Mouse (Mus musculus) bone marrow, adult 2 months (tissue): ENCODE data around the gene Gm20489. TPM values are rescaled to one million over a fixed set of nuclear protein-coding genes. Genes with fewer than 3 reads are reported as not detected.

Experiments used
- H3K27ac ChIP-seq: fragments of 200-500 bp; 2 replicates; pipeline ENCODE4 v1.5.1; 2012; ENCODE audit warnings: low read depth, mild to moderate bottlenecking, control low read depth, inconsistent platforms, low read length; ENCODE audit not compliant: control insufficient read depth, poor library complexity, insufficient read depth
- H3K4me1 ChIP-seq: fragments of 200-500 bp; 2 replicates; pipeline ENCODE4 v1.6.1; 2011; ENCODE audit warnings: low read length; ENCODE audit not compliant: control insufficient read depth, insufficient read depth
- H3K4me3 ChIP-seq: fragments of 200-500 bp; replicated peaks from 2 replicates; pipeline ENCODE3; 2011; ENCODE audit warnings: mild to moderate bottlenecking, low read depth, low read length, control low read depth; ENCODE audit not compliant: control insufficient read depth
- CTCF ChIP-seq: fragments of 200-500 bp; IDR thresholded peaks from 2 replicates; pipeline ENCODE4 v1.5.1; 2011; ENCODE audit warnings: low read length, control low read depth; ENCODE audit not compliant: control insufficient read depth, insufficient read depth
- POLR2A ChIP-seq: fragments of 200-500 bp; IDR thresholded peaks from 2 replicates; pipeline ENCODE4 v1.6.1; 2011; ENCODE audit warnings: low read depth, mild to moderate bottlenecking, control low read depth, low read length, borderline replicate concordance; ENCODE audit not compliant: control insufficient read depth
- WGBS: fragments of 180-500 bp; shearing (Covaris S2); methylation state at CpG from one replicate; pipeline ENCODE4 v1.1.7; 2018; 5-methylcytosine and 5-hydroxymethylcytosine counted together
- polyA plus RNA-seq: library from polyadenylated mRNA; stranded (reverse); fragments of >200 nt; gene quantifications from 2 replicates; pipeline ENCODE4 v1.2.4, GENCODE M21; 2011; ENCODE audit warnings: low replicate concordance; ENCODE audit not compliant: missing spikeins, insufficient read depth, insufficient read length

Gm20489 gene
- polyA plus RNA-seq, 1 experiment: not detected

- Histone ChIP-seq H3K27ac (peak overlapping the region; percentile 89), H3K4me1 (no peaks in the 10 kb centered on the region; the same call in 1 of the 2 replicates), H3K4me3 (peak overlapping the region; percentile 90)
- TF ChIP-seq CTCF (no peak), POLR2A (no peak)
- 42% methylated on average over 6 of the region's 6 CpGs for WGBS
Measured at GRCm38 (mm10) chrX:101273410-101273809, 4.6 kb upstream of the Gm20489 start.

GRCm38 (mm10) chrX:101268025-101268754, 633 bp downstream of the Gm20489 start, which contains the start of gene Il2rg:
TSS of gene Il2rg (minus strand) at chrX:101268255.
- 11% methylated on average over 5 of the region's 5 CpGs for WGBS
- Histone ChIP-seq H3K4me3 (peak within 1 kb of the TSS; percentile 73), H3K4me1 (no peaks in the 10 kb centered on the region; the same call in 1 of the 2 replicates), H3K27ac (peak within 1 kb of the TSS; percentile 72)
- TF ChIP-seq POLR2A: no peak
- TF ChIP-seq CTCF: no peak

GRCm38 (mm10) chrX:101266631-101267030, 2.2 kb downstream of the Gm20489 start:
- TF ChIP-seq POLR2A (no peak), CTCF (no peak)

GRCm38 (mm10) chrX:101263892-101264291, 4.9 kb downstream of the Gm20489 start, which contains the start of gene Gm614:
TSS of gene Gm614 (minus strand) at chrX:101263992.
- Histone ChIP-seq H3K4me3 (no peak within 1 kb of the TSS), H3K4me1 (no peaks in the 10 kb centered on the region; the same call in 1 of the 2 replicates), H3K27ac (no peak within 1 kb of the TSS)
- WGBS: 94% methylated on average over 1 of the region's 1 CpGs
- TF ChIP-seq CTCF (no peak), POLR2A (no peak)

More at GRCm38 (mm10) chrX:101266631-101267030, 2.2 kb downstream of the Gm20489 start:
- Histone ChIP-seq H3K4me3 (peak overlapping the region; percentile 55), H3K4me1 (no peaks in the 10 kb centered on the region; the same call in 1 of the 2 replicates), H3K27ac (no peak overlapping the region)
- WGBS: 45% methylated on average over 6 of the region's 6 CpGs

GRCm38 (mm10) chrX:101260441-101261325, 8.1 kb downstream of the Gm20489 start:
- Histone ChIP-seq H3K27ac (0 out of 2 replicates have a peak overlapping the region, but pooled peaks have one; percentile 15), H3K4me3 (no peak overlapping the region), H3K4me1 (no peaks in the 10 kb centered on the region; the same call in 1 of the 2 replicates)
- 15% methylated on average over 13 of the region's 13 CpGs for WGBS
- TF ChIP-seq POLR2A: no peak
- TF ChIP-seq CTCF: no peak

GRCm38 (mm10) chrX:101256603-101257002, 12.2 kb downstream of the Gm20489 start:
- peak; percentile 37; the same call in 1 of the 2 replicates for TF ChIP-seq CTCF
- TF ChIP-seq POLR2A: no peak

GRCm38 (mm10) chrX:101254740-101255139, 14.1 kb downstream of the Gm20489 start:
- 8% methylated on average over 26 of the region's 26 CpGs for WGBS
- no peak for TF ChIP-seq CTCF
- TF ChIP-seq POLR2A: no peak
- Histone ChIP-seq H3K27ac (peak overlapping the region; percentile 68), H3K4me1 (no peaks in the 10 kb centered on the region; the same call in 1 of the 2 replicates), H3K4me3 (peak overlapping the region; percentile 88)

More at GRCm38 (mm10) chrX:101256603-101257002, 12.2 kb downstream of the Gm20489 start:
- H3K4me3 ChIP-seq: no peak overlapping the region
- 79% methylated on average over 13 of the region's 13 CpGs for WGBS
- H3K27ac ChIP-seq: no peak overlapping the region
- no peaks in the 10 kb centered on the region; the same call in 1 of the 2 replicates for H3K4me1 ChIP-seq
